Mouse (Mus musculus) thymus, adult 2 months (tissue): ENCODE data around the gene Setd2. TPM values are rescaled to one million over a fixed set of nuclear protein-coding genes. Genes with fewer than 3 reads are reported as not detected.

Experiments
- DNase-seq: peaks from one replicate; pipeline ENCODE4 v3.0.0; 2021
- H3K27ac ChIP-seq: fragments of 200-500 bp; 2 replicates; pipeline ENCODE4 v1.5.1; 2012; ENCODE audit warnings: low read length, control low read depth; ENCODE audit not compliant: control insufficient read depth, insufficient read depth
- H3K27me3 ChIP-seq: fragments of 200-500 bp; 2 replicates; pipeline ENCODE4 v1.6.1; 2012; ENCODE audit warnings: mild to moderate bottlenecking, low read length, moderate library complexity, mixed read lengths; ENCODE audit not compliant: control insufficient read depth, insufficient read depth
- H3K36me3 ChIP-seq: fragments of 200-500 bp; 2 replicates; pipeline ENCODE4 v1.6.1; 2012; ENCODE audit warnings: mild to moderate bottlenecking, low read length, moderate library complexity; ENCODE audit not compliant: control insufficient read depth, insufficient read depth
- H3K4me1 ChIP-seq: fragments of 200-500 bp; replicated peaks from 2 replicates; pipeline ENCODE4 v1.6.1; 2012; ENCODE audit warnings: low read length; ENCODE audit not compliant: control insufficient read depth, insufficient read depth
- H3K4me3 ChIP-seq: fragments of 200-500 bp; 2 replicates; pipeline ENCODE4 v1.5.1; 2012; ENCODE audit warnings: mild to moderate bottlenecking, low read length, control low read depth, moderate library complexity; ENCODE audit not compliant: control insufficient read depth, insufficient read depth
- CTCF ChIP-seq: fragments of 200-500 bp; IDR thresholded peaks from 2 replicates; pipeline ENCODE4 v1.5.1; 2012; ENCODE audit warnings: mild to moderate bottlenecking, control low read depth, low read length, moderate library complexity, borderline replicate concordance; ENCODE audit not compliant: control insufficient read depth, poor library complexity, insufficient read depth; ENCODE audit errors: extremely low read depth
- POLR2A ChIP-seq: fragments of 200-500 bp; IDR thresholded peaks from 2 replicates; pipeline ENCODE4 v1.6.1; 2012; ENCODE audit warnings: mild to moderate bottlenecking, low read length, control low read depth, moderate library complexity; ENCODE audit not compliant: control insufficient read depth, poor library complexity, insufficient read depth; ENCODE audit errors: extremely low read depth
- WGBS: fragments of 180-500 bp; shearing (Covaris S2); methylation state at CpG from one replicate; pipeline ENCODE4 v1.1.7; 2018; 5-methylcytosine and 5-hydroxymethylcytosine counted together
- polyA plus RNA-seq: library from polyadenylated mRNA; depleted of rRNA; stranded (reverse); fragments of >200 nt; gene quantifications from 2 replicates; pipeline ENCODE4 v1.2.3, GENCODE M21; 2012

The Setd2 gene
- polyA plus RNA-seq, 1 experiment: 85.6 TPM

GRCm38 (mm10) chr9:110641006-110641405 is 108.6 kb downstream of the Setd2 start:
- Histone ChIP-seq H3K27me3 (no peaks in the 10 kb centered on the region), H3K4me1 (peaks cover 45% of the 10 kb centered on the region), H3K4me3 (no peak overlapping the region), H3K27ac (no peak overlapping the region), H3K36me3 (peaks cover 35% of the 10 kb centered on the region)
- WGBS: 69% methylated on average over 5 of the region's 5 CpGs
- no peak for DNase-seq
- TF ChIP-seq POLR2A (no peak), CTCF (no peak)

- no peak for TF ChIP-seq POLR2A
- no peak for TF ChIP-seq CTCF
- no peak for DNase-seq
- Histone ChIP-seq H3K27ac (no peak overlapping the region), H3K4me3 (no peak overlapping the region), H3K27me3 (no peaks in the 10 kb centered on the region), H3K36me3 (peaks cover 20% of the 10 kb centered on the region), H3K4me1 (peaks cover 58% of the 10 kb centered on the region)
- 87% methylated on average over 5 of the region's 5 CpGs for WGBS
These were observed 110.6 kb downstream of the Setd2 start for GRCm38 (mm10) chr9:110642812-110643524.

GRCm38 (mm10) chr9:110643787-110644186 is 111.4 kb downstream of the Setd2 start:
- no peak for TF ChIP-seq CTCF
- TF ChIP-seq POLR2A: no peak
- H3K4me1 ChIP-seq: peaks cover 58% of the 10 kb centered on the region
- H3K27me3 ChIP-seq: no peaks in the 10 kb centered on the region
- H3K36me3 ChIP-seq: peaks cover 14% of the 10 kb centered on the region
- H3K4me3 ChIP-seq: no peak overlapping the region
- whole genome bisulfite sequencing: 92% methylated on average over 9 of the region's 9 CpGs
- H3K27ac ChIP-seq: no peak overlapping the region
- DNase-seq: no peak

- TF ChIP-seq POLR2A (no peak), CTCF (no peak)
- Histone ChIP-seq H3K4me3 (0 out of 2 replicates have a peak overlapping the region, but pooled peaks have one; percentile 4), H3K4me1 (peaks cover 58% of the 10 kb centered on the region), H3K27me3 (no peaks in the 10 kb centered on the region), H3K36me3 (peaks cover 9% of the 10 kb centered on the region), H3K27ac (no peak overlapping the region)
- DNase-seq: no peak
- 84% methylated on average over 10 of the region's 10 CpGs for WGBS
These were observed 111.9 kb downstream of the Setd2 start for GRCm38 (mm10) chr9:110644295-110644694.

GRCm38 (mm10) chr9:110645219-110645618 is 112.8 kb downstream of the Setd2 start:
- peak overlapping the region; percentile 57 for H3K4me3 ChIP-seq
- H3K27me3 ChIP-seq: no peaks in the 10 kb centered on the region
- H3K36me3 ChIP-seq: peaks cover 8% of the 10 kb centered on the region; the same call in 1 of the 2 replicates
- WGBS: 9% methylated on average over 9 of the region's 9 CpGs
- TF ChIP-seq CTCF (0 out of 2 replicates have a peak, but pooled peaks have one; percentile 52), POLR2A (0 out of 2 replicates have a peak, but pooled peaks have one; percentile 44)
- peak overlapping the region; percentile 81 for H3K27ac ChIP-seq
- peak; percentile 89 for DNase-seq
- peaks cover 58% of the 10 kb centered on the region for H3K4me1 ChIP-seq

- H3K27ac ChIP-seq: no peak overlapping the region
- no peak for DNase-seq
- H3K4me3 ChIP-seq: no peak overlapping the region
- H3K27me3 ChIP-seq: no peaks in the 10 kb centered on the region
- peaks cover 57% of the 10 kb centered on the region for H3K4me1 ChIP-seq
- TF ChIP-seq POLR2A: no peak
- TF ChIP-seq CTCF: no peak
- H3K36me3 ChIP-seq: no peaks in the 10 kb centered on the region
These were observed 117.4 kb downstream of the Setd2 start for GRCm38 (mm10) chr9:110649775-110650174.
